Mouse (Mus musculus) embryonic facial prominence, embryonic 12.5 days (tissue): ENCODE measurements around the gene Fam71b. TPM values are rescaled to one million over a fixed set of nuclear protein-coding genes. Genes with fewer than 3 reads are reported as not detected.

Experiments used
- polyA plus RNA-seq: library from polyadenylated mRNA; unstranded; fragments of >200 nt; fragmentation: Nextera tagmentation; extraction: Ambion mirVana; gene quantifications from 2 replicates; pipeline ENCODE4 v1.2.1, GENCODE M21; 2016

Gene Fam71b
- polyA plus RNA-seq, 1 experiment from 2014 or later: not detected

Other genes starting within 250 kb of the Fam71b start
- gene Nipal4, start 230.1 kb upstream of the Fam71b start, polyA plus RNA-seq: 0.43 and 0.79 TPM in 2 replicates
- 0.12 and 0.19 TPM in 2 replicates for gene Fndc9, start 161.0 kb upstream of the Fam71b start, polyA plus RNA-seq
- 16.0 and 19.2 TPM in 2 replicates for gene Cyfip2, start 83.7 kb upstream of the Fam71b start, polyA plus RNA-seq
- 0.14 TPM in 1 of 2 replicates, not detected in the other for gene Itk, start 7.0 kb upstream of the Fam71b start, polyA plus RNA-seq
- gene Med7, start 40.4 kb downstream of the Fam71b start, polyA plus RNA-seq: 82.5 and 91.6 TPM in 2 replicates
- 0.10 TPM in 1 of 2 replicates, not detected in the other for gene Havcr2, start 58.4 kb downstream of the Fam71b start, polyA plus RNA-seq
- not detected in 2 replicates for gene Gm12169, start 127.7 kb downstream of the Fam71b start, polyA plus RNA-seq
- not detected in 2 replicates for gene BC053393, start 175.0 kb downstream of the Fam71b start, polyA plus RNA-seq
- not detected in 2 replicates for gene Dppa1, start 232.7 kb downstream of the Fam71b start, polyA plus RNA-seq